Mouse (Mus musculus): ENCODE data around the gene Tspan3. TPM values are rescaled to one million over a fixed set of nuclear protein-coding genes. Genes with fewer than 3 reads are reported as not detected.
A peak's percentile ranks its signal among the peaks of the same experiment; 100 is the strongest.

Tspan3 gene
- polyA plus RNA-seq, 1 experiment from 2014 or later, result 519 TPM

DNA sequence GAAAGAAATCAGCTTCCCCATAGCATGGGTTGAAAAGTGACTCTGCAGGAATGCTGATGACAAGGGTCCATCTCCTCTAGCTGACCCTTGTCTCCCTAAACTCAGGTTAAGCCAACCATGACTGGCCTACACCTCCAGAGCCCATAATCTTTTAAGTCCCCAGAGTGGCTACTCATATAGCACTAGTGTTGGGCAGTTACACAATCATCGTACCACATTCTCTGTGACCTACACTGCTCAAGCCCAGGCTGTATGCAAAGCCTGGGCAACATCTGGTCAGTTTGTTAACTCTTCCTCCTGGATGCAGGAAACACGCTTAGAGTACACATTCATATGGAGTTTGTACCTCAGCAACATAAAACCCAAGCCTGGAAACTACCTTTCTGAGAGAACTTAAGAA lies 34.9 kb upstream of the Tspan3 start:
- no peaks in the 10 kb centered on the region for H3K36me3 ChIP-seq (ENCODE audit: control insufficient read depth, insufficient read depth, low read length)
- 68% methylated on average over 2 of the region's 2 CpGs for WGBS
- ATAC-seq (replicated peaks; ENCODE audit: low FRiP score), result no peak

DNA sequence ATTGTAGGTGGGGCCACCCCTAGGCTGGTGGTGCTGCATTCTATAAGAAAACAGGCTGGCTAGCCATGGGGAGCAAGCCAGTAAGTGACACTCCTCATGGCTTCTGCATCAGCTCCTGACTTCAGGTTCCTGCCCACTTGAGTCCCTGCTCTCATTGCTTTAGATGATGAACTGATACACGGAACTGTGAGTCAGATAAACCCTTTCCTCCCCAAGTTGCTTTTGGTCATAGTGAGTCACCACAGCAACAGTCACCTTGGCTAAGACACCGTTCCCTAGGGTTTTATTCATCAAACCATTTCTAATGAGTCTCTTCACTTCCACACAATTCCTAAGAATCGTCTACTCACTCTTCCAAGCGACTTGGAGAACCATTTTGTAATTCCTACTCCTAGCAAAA lies 31.6 kb upstream of the Tspan3 start:
- H3K27me3 ChIP-seq (ENCODE audit: control insufficient read depth, insufficient read depth, low read length), result peaks cover 2% of the 10 kb centered on the region; the same call in 1 of the 2 replicates
- H3K4me1 ChIP-seq (replicated peaks; ENCODE audit: control insufficient read depth, insufficient read depth, low read length), result peaks cover 4% of the 10 kb centered on the region; the same call in 1 of the 2 replicates
- H3K9me3 ChIP-seq (ENCODE audit: control insufficient read depth, low read length), result no peaks in the 10 kb centered on the region
- WGBS, result 85% methylated on average over 4 of the region's 4 CpGs
- no peak overlapping the region for H3K9ac ChIP-seq (ENCODE audit: low read length)
- DNase-seq (ENCODE audit: low spot score), result no peak
- H3K4me3 ChIP-seq (ENCODE audit: low read depth, low read length), result no peak overlapping the region
- H3K4me2 ChIP-seq (ENCODE audit: low read depth, low read length, severe bottlenecking), result no peak overlapping the region
- H3K36me3 ChIP-seq (ENCODE audit: control insufficient read depth, insufficient read depth, low read length), result no peaks in the 10 kb centered on the region
- no peak overlapping the region for H3K27ac ChIP-seq (ENCODE audit: low read depth, low read length)
- ATAC-seq (replicated peaks; ENCODE audit: low FRiP score), result no peak

More for the DNA sequence above, 34.9 kb upstream of the Tspan3 start:
- Histone ChIP-seq H3K27me3 (ENCODE audit: control insufficient read depth, insufficient read depth, low read length) (0 out of 2 replicates have a peak, but pooled peaks cover 2% of the 10 kb centered on the region), H3K9me3 (ENCODE audit: control insufficient read depth, low read length) (no peaks in the 10 kb centered on the region), H3K4me2 (ENCODE audit: low read depth, low read length, severe bottlenecking) (no peak overlapping the region), H3K27ac (ENCODE audit: low read depth, low read length) (no peak overlapping the region), H3K9ac (ENCODE audit: low read length) (no peak overlapping the region), H3K4me3 (ENCODE audit: low read depth, low read length) (no peak overlapping the region), H3K4me1 (replicated peaks; ENCODE audit: control insufficient read depth, insufficient read depth, low read length) (peaks cover 4% of the 10 kb centered on the region; the same call in 1 of the 2 replicates)
- no peak for DNase-seq (ENCODE audit: low spot score)

DNA sequence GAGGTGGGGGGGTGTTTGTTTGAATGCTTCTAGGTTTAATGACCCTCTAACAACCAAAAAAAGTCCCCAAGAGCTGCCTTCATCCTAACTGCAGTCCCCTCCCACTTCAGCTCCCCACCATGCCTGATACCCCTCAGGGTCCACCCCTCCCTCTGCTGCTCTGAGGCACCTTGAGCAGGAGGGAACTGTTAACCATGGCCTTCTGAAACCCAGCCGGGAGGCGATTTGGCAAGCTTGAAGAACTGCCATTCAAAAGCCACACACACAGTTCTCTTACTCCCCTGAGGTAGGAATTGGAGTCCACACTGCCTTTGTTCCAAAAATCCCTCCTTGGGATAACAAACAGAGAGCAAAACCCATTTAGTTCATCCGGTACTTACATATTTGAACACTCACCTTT lies 29.9 kb upstream of the Tspan3 start:
- H3K27me3 ChIP-seq (ENCODE audit: control insufficient read depth, insufficient read depth, low read length), result peaks cover 2% of the 10 kb centered on the region; the same call in 1 of the 2 replicates
- WGBS, result 34% methylated on average over 3 of the region's 3 CpGs
- no peaks in the 10 kb centered on the region for H3K9me3 ChIP-seq (ENCODE audit: control insufficient read depth, low read length)
- no peak overlapping the region for H3K4me3 ChIP-seq (ENCODE audit: low read depth, low read length)
- no peak overlapping the region for H3K4me2 ChIP-seq (ENCODE audit: low read depth, low read length, severe bottlenecking)
- ATAC-seq (replicated peaks; ENCODE audit: low FRiP score), result no peak
- H3K9ac ChIP-seq (ENCODE audit: low read length), result no peak overlapping the region
- no peak for DNase-seq (ENCODE audit: low spot score)
- no peaks in the 10 kb centered on the region for H3K4me1 ChIP-seq (replicated peaks; ENCODE audit: control insufficient read depth, insufficient read depth, low read length)
- H3K27ac ChIP-seq (ENCODE audit: low read depth, low read length), result no peak overlapping the region
- H3K36me3 ChIP-seq (ENCODE audit: control insufficient read depth, insufficient read depth, low read length), result no peaks in the 10 kb centered on the region

DNA sequence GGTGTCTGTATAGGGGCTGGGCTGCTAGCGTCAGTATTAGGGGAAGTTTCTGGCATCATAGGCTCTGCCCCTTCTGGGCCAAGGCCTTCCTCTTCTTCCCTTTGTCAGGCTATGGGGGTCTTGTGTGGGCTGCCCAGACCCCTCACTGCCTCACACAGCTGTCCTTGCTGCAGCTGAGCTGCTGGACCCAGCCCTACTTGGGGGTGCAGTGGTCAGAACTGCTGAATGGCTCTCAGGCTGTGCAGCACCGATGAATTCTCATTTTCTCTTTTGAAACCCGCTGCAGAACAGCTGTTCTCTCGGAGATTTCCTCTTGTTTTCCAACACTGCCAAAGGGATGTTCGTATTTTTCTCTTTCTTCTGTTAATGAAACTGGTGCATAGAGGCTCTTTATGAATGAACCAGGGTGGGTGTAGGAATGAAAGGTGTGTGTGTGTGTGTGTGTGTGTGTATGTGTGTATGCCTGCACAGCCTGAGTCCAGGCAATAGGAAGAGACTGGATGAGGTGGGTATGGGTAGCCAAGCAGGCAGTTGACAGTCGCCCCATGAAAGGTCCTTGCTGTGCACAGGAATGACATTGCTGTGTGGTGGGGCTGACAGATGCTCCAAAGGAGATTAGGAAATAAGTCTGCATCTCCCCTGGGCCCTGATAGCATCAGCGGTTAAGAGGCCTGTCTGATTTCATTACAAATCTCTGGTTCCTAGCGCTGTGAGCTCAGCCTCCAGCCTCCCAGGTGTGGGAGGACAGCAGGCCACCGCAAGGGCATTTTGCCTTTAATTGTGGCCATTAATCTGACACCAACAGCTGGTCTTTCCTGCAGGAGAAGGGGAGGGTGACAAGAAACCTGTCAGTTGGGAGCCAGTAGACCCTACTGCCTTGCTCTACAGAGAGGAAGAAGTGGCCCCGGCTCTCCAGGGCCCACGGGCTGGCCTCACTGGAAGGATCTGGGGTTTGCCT lies 26.5 kb upstream of the Tspan3 start:
- Histone ChIP-seq H3K9ac (ENCODE audit: low read length) (no peak overlapping the region), H3K4me1 (replicated peaks; ENCODE audit: control insufficient read depth, insufficient read depth, low read length) (no peaks in the 10 kb centered on the region), H3K9me3 (ENCODE audit: control insufficient read depth, low read length) (no peaks in the 10 kb centered on the region), H3K4me2 (ENCODE audit: low read depth, low read length, severe bottlenecking) (no peak overlapping the region), H3K36me3 (ENCODE audit: control insufficient read depth, insufficient read depth, low read length) (no peaks in the 10 kb centered on the region), H3K4me3 (ENCODE audit: low read depth, low read length) (no peak overlapping the region), H3K27ac (ENCODE audit: low read depth, low read length) (no peak overlapping the region), H3K27me3 (ENCODE audit: control insufficient read depth, insufficient read depth, low read length) (peaks cover 2% of the 10 kb centered on the region; the same call in 1 of the 2 replicates)
- 73% methylated on average over 11 of the region's 11 CpGs for WGBS
- ATAC-seq (replicated peaks; ENCODE audit: low FRiP score) (no peak), DNase-seq (ENCODE audit: low spot score) (no peak)

DNA sequence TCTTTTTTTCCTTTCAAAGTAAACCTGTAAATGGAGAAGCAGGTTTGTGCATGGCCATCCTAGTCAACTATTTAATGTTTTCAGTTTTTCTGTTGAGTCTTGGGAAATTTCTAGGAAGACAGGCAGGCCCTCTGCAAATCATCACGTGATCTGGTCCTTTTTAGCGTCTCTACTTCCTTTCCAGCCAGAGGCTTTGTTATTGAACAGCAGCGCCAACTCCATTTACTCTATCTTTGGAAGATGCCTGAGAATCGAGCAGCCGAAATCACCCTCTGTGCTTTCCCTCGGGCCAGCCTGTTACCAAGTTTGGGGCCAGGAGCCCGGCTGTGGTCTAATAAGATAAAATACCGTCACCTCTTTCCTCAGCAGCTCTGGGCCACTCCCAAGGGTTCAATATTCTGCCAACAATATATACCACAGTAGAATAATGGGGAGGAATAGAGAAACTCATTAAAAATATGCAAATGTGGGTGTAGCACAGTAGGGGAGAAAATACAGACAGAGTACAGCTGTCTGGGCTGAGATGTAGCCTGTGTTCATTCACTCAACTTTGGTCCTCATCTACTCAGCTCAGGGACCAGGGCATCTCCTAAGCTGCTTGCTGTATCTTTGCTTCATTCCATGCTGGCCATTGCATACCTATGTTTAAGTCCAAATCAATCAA lies 15.0 kb upstream of the Tspan3 start:
- H3K36me3 ChIP-seq (ENCODE audit: control insufficient read depth, insufficient read depth, low read length), result no peaks in the 10 kb centered on the region
- H3K4me2 ChIP-seq (ENCODE audit: low read depth, low read length, severe bottlenecking), result no peak overlapping the region
- H3K27me3 ChIP-seq (ENCODE audit: control insufficient read depth, insufficient read depth, low read length), result no peaks in the 10 kb centered on the region
- H3K9ac ChIP-seq (ENCODE audit: low read length), result no peak overlapping the region
- 39% methylated on average over 8 of the region's 8 CpGs for WGBS
- DNase-seq (ENCODE audit: low spot score) (no peak), ATAC-seq (replicated peaks; ENCODE audit: low FRiP score) (no peak; the same call in 1 of the 2 replicates)
- H3K4me3 ChIP-seq (ENCODE audit: low read depth, low read length), result no peak overlapping the region
- no peaks in the 10 kb centered on the region; the same call in 1 of the 2 replicates for H3K9me3 ChIP-seq (ENCODE audit: control insufficient read depth, low read length)
- H3K4me1 ChIP-seq (replicated peaks; ENCODE audit: control insufficient read depth, insufficient read depth, low read length), result peaks cover 5% of the 10 kb centered on the region; the same call in 1 of the 2 replicates
- no peak overlapping the region for H3K27ac ChIP-seq (ENCODE audit: low read depth, low read length)

DNA sequence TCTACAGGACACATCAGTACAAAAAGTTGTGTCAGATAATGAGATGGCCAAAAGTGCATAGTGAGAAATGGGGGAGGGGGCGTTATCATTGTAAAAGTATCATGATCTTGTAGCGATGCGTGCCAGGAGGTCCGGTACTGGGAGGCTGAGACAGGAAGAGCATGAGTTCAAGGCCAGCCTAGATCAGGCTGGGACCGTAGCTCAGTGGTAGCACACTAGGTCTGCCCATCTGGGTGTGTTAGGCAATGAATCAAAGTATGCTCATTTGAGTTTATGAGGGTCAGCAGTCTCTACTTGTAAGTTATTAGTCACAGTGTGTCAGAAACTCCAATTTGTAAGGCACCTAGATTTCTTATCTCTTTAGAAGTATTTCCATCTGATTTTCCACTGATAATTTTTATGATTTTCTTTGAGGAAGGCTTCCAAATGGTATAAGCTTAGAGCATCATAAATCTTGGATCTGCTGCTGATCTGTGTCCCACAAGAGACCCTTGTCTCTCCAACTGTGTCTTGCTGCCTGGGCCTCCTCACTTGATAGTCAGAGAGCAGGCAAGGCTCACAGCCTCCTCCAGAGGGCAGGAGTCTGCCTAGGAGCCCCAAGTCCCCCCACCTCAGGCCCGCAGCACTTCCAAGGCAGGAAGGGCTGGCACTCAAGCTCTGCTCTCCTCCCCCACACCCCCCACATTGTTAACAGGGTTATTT lies 14.3 kb upstream of the Tspan3 start:
- H3K9ac ChIP-seq (ENCODE audit: low read length), result no peak overlapping the region
- no peak overlapping the region for H3K4me2 ChIP-seq (ENCODE audit: low read depth, low read length, severe bottlenecking)
- DNase-seq (ENCODE audit: low spot score), result peak; percentile 64

DNA sequence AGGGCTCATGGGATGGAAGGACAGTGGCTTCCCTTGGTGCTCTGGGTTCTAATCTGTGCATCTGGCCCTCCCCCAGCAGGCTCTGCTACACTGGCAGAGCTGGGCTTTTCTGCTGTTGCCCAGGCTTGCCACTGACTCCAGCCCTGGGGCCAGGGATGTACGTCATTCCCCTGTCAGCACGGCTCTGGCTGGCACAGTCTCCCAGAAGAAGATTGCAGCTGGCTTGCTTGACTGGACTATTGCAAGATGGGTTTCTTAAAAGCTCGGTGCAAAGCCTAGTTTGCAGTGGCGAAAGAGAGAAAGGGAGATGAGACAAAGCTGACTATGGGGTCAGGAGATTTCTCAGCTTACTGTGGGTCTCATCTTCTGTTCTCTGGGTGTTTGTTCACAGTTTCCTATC lies 12.1 kb upstream of the Tspan3 start:
- Histone ChIP-seq H3K9me3 (ENCODE audit: control insufficient read depth, low read length) (no peaks in the 10 kb centered on the region; the same call in 1 of the 2 replicates), H3K36me3 (ENCODE audit: control insufficient read depth, insufficient read depth, low read length) (no peaks in the 10 kb centered on the region), H3K27me3 (ENCODE audit: control insufficient read depth, insufficient read depth, low read length) (no peaks in the 10 kb centered on the region), H3K4me2 (ENCODE audit: low read depth, low read length, severe bottlenecking) (no peak overlapping the region), H3K4me3 (ENCODE audit: low read depth, low read length) (no peak overlapping the region), H3K9ac (ENCODE audit: low read length) (no peak overlapping the region), H3K4me1 (replicated peaks; ENCODE audit: control insufficient read depth, insufficient read depth, low read length) (peaks cover 5% of the 10 kb centered on the region; the same call in 1 of the 2 replicates), H3K27ac (ENCODE audit: low read depth, low read length) (no peak overlapping the region)
- WGBS, result 84% methylated on average over 4 of the region's 4 CpGs
- no peak for ATAC-seq (replicated peaks; ENCODE audit: low FRiP score)
- DNase-seq (ENCODE audit: low spot score), result no peak

More for the DNA sequence above, 14.3 kb upstream of the Tspan3 start:
- no peak overlapping the region for H3K4me3 ChIP-seq (ENCODE audit: low read depth, low read length)
- no peak overlapping the region for H3K27ac ChIP-seq (ENCODE audit: low read depth, low read length)
- no peaks in the 10 kb centered on the region for H3K36me3 ChIP-seq (ENCODE audit: control insufficient read depth, insufficient read depth, low read length)
- 80% methylated on average over 6 of the region's 6 CpGs for WGBS
- H3K27me3 ChIP-seq (ENCODE audit: control insufficient read depth, insufficient read depth, low read length), result no peaks in the 10 kb centered on the region
- H3K4me1 ChIP-seq (replicated peaks; ENCODE audit: control insufficient read depth, insufficient read depth, low read length), result peaks cover 5% of the 10 kb centered on the region; the same call in 1 of the 2 replicates
- peak; percentile 39; the same call in 1 of the 2 replicates for ATAC-seq (replicated peaks; ENCODE audit: low FRiP score)
- no peaks in the 10 kb centered on the region; the same call in 1 of the 2 replicates for H3K9me3 ChIP-seq (ENCODE audit: control insufficient read depth, low read length)

DNA sequence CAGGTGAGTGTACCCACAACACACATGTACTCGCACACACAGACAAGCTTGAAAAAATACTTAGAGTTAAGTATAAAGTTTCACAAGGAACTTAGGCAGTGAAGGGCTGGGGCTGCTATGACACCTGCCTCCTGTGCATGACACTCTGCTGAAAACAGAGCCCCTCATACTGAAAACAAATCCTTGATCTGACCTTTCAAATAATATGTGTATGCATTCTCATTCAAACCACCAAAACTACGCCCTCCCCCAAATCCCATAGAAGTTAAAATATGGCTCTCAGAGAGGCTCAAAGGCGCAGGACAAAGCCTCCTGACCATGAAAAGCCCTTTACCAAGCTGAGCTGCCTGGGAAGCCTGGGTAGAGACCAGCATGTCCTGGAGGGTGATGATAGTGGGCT lies 10.0 kb upstream of the Tspan3 start:
- Histone ChIP-seq H3K4me3 (ENCODE audit: low read depth, low read length) (no peak overlapping the region), H3K9me3 (ENCODE audit: control insufficient read depth, low read length) (no peaks in the 10 kb centered on the region), H3K27ac (ENCODE audit: low read depth, low read length) (no peak overlapping the region), H3K36me3 (ENCODE audit: control insufficient read depth, insufficient read depth, low read length) (no peaks in the 10 kb centered on the region), H3K27me3 (ENCODE audit: control insufficient read depth, insufficient read depth, low read length) (no peaks in the 10 kb centered on the region), H3K4me2 (ENCODE audit: low read depth, low read length, severe bottlenecking) (no peak overlapping the region), H3K4me1 (replicated peaks; ENCODE audit: control insufficient read depth, insufficient read depth, low read length) (peaks cover 5% of the 10 kb centered on the region; the same call in 1 of the 2 replicates), H3K9ac (ENCODE audit: low read length) (no peak overlapping the region)
- ATAC-seq (replicated peaks; ENCODE audit: low FRiP score), result no peak
- 85% methylated on average over 3 of the region's 3 CpGs for WGBS
- DNase-seq (ENCODE audit: low spot score), result no peak
